Mouse (Mus musculus) heart, embryonic 12.5 days (tissue): ENCODE data around the gene Ptpn7. TPM values are rescaled to one million over a fixed set of nuclear protein-coding genes. Genes with fewer than 3 reads are reported as not detected.
"Not testable (repeated sequence)": the region's sequence is repeated elsewhere in the genome, so short reads cannot be mapped to it uniquely, and the experiment has no call there.

ENCODE experiments used
- ATAC-seq: fragments of 200-750 bp; cut with Nextera tagmentation; 2 replicates; pipeline ENCODE4 v1.8.0; 2017; ENCODE audit warnings: moderate TSS enrichment, moderate library complexity; ENCODE audit not compliant: insufficient number of reproducible peaks, low FRiP score
- H3K27ac ChIP-seq: fragments of 300-500 bp; sonication (generic); 2 replicates; pipeline ENCODE4 v1.5.1; 2016; ENCODE audit warnings: mild to moderate bottlenecking, moderate library complexity; ENCODE audit not compliant: poor library complexity, severe bottlenecking
- H3K27me3 ChIP-seq: fragments of 300-500 bp; sonication (generic); replicated peaks from 2 replicates; pipeline ENCODE4 v1.6.1; 2016; ENCODE audit warnings: mild to moderate bottlenecking, moderate library complexity
- H3K36me3 ChIP-seq: fragments of 300-500 bp; sonication (generic); 2 replicates; pipeline ENCODE4 v1.6.1; 2016; ENCODE audit warnings: mild to moderate bottlenecking, moderate library complexity
- H3K4me1 ChIP-seq: fragments of 300-500 bp; sonication (generic); replicated peaks from 2 replicates; pipeline ENCODE4 v1.6.1; 2016; ENCODE audit warnings: mild to moderate bottlenecking
- H3K4me2 ChIP-seq: fragments of 300-500 bp; sonication (generic); 2 replicates; pipeline ENCODE4 v1.6.1; 2016; ENCODE audit warnings: mild to moderate bottlenecking, moderate library complexity
- H3K4me3 ChIP-seq: fragments of 300-500 bp; sonication (generic); 2 replicates; pipeline ENCODE4 v1.5.1; 2016; ENCODE audit warnings: mild to moderate bottlenecking
- H3K9ac ChIP-seq: fragments of 300-500 bp; sonication (generic); 2 replicates; pipeline ENCODE4 v1.6.1; 2016; ENCODE audit warnings: mild to moderate bottlenecking, moderate library complexity
- H3K9me3 ChIP-seq: fragments of 300-500 bp; sonication (generic); replicated peaks from 2 replicates; pipeline ENCODE4 v1.6.1; 2016; ENCODE audit warnings: mild to moderate bottlenecking, moderate library complexity
- WGBS: fragments of 180-500 bp; shearing (Covaris S2); methylation state at CpG from one replicate; pipeline ENCODE4 v1.1.7; 2016; 5-methylcytosine and 5-hydroxymethylcytosine counted together
- polyA plus RNA-seq: library from polyadenylated mRNA; unstranded; fragments of >200 nt; fragmentation: Nextera tagmentation; extraction: Ambion mirVana; gene quantifications from 2 replicates; pipeline ENCODE4 v1.2.1, GENCODE M21; 2016

The Ptpn7 gene
- polyA plus RNA-seq, 1 experiment from 2014 or later, result 1.4 TPM

- no peak overlapping the region for H3K4me2 ChIP-seq
- no peaks in the 10 kb centered on the region for H3K9me3 ChIP-seq
- no peak overlapping the region for H3K9ac ChIP-seq
- no peak overlapping the region for H3K27ac ChIP-seq
- H3K36me3 ChIP-seq, result no peaks in the 10 kb centered on the region
- peaks cover 33% of the 10 kb centered on the region for H3K4me1 ChIP-seq
- WGBS, result 60% methylated on average over 7 of the region's 7 CpGs
- ATAC-seq, result no peak
- peaks cover 90% of the 10 kb centered on the region for H3K27me3 ChIP-seq
- no peak overlapping the region for H3K4me3 ChIP-seq
These were observed 32.1 kb upstream of the Ptpn7 start for GRCm38 (mm10) chr1:135100400-135100799.

- ATAC-seq, result no peak
- 0% methylated on average over 20 of the region's 40 CpGs for WGBS
These were observed 27.4 kb upstream of the Ptpn7 start, which contains the start of gene Lgr6 for GRCm38 (mm10) chr1:135105124-135105523. Lgr6 (minus strand) TSS chr1:135105276.

DNA sequence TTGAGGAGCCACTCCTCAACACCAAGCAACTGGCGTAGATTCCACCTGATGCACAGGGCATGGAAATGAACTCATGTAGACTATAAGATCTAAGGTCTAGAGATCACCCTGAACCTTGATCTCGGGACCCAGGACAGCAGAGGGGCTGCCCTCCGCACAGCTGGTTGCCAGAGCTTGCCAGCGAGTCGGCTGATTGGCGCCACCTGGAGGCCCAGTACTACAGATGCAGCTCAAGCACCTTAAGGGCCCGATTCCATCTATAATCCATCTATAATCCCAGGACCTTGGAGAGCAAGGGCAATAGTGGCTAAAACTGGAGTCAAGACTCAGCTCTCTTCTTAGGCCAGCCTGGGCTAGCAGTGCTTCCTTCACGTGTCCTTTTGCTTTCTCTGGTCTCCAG is 26.5 kb upstream of the Ptpn7 start:
- 2% methylated on average over 8 of the region's 8 CpGs for WGBS
- no peak for ATAC-seq
- H3K9me3 ChIP-seq, result no peaks in the 10 kb centered on the region
- H3K4me3 ChIP-seq, result 0 out of 2 replicates have a peak overlapping the region, but pooled peaks have one; percentile 52
- peaks cover 7% of the 10 kb centered on the region for H3K4me1 ChIP-seq
- no peaks in the 10 kb centered on the region for H3K36me3 ChIP-seq
- H3K9ac ChIP-seq, result no peak overlapping the region
- peaks cover 79% of the 10 kb centered on the region for H3K27me3 ChIP-seq
- H3K27ac ChIP-seq, result no peak overlapping the region
- peak overlapping the region; percentile 83 for H3K4me2 ChIP-seq

More at GRCm38 (mm10) chr1:135105124-135105523, 27.4 kb upstream of the Ptpn7 start, which contains the start of gene Lgr6:
- H3K9ac ChIP-seq, result peak within 1 kb of the TSS; percentile 65
- H3K36me3 ChIP-seq, result no peaks in the 10 kb centered on the region
- H3K9me3 ChIP-seq, result no peaks in the 10 kb centered on the region
- H3K4me3 ChIP-seq, result peak within 1 kb of the TSS; percentile 52
- H3K27me3 ChIP-seq, result peaks cover 81% of the 10 kb centered on the region
- H3K27ac ChIP-seq, result no peak within 1 kb of the TSS
- peak within 1 kb of the TSS; percentile 83 for H3K4me2 ChIP-seq
- H3K4me1 ChIP-seq, result peaks cover 7% of the 10 kb centered on the region

GRCm38 (mm10) chr1:135108611-135109010 is 23.9 kb upstream of the Ptpn7 start:
- no peak for ATAC-seq
- peaks cover 63% of the 10 kb centered on the region for H3K27me3 ChIP-seq
- no peak overlapping the region for H3K9ac ChIP-seq
- no peaks in the 10 kb centered on the region for H3K36me3 ChIP-seq
- H3K4me1 ChIP-seq, result peaks cover 7% of the 10 kb centered on the region
- H3K9me3 ChIP-seq, result no peaks in the 10 kb centered on the region
- H3K4me3 ChIP-seq, result no peak overlapping the region
- 40% methylated on average over 6 of the region's 6 CpGs for WGBS
- no peak overlapping the region for H3K27ac ChIP-seq
- H3K4me2 ChIP-seq, result no peak overlapping the region

- no peaks in the 10 kb centered on the region for H3K9me3 ChIP-seq
- peaks cover 52% of the 10 kb centered on the region for H3K27me3 ChIP-seq
- no peak overlapping the region for H3K4me3 ChIP-seq
- no peak overlapping the region for H3K4me2 ChIP-seq
- 17% methylated on average over 6 of the region's 6 CpGs for WGBS
- no peak overlapping the region for H3K9ac ChIP-seq
- peaks cover 3% of the 10 kb centered on the region; the same call in 1 of the 2 replicates for H3K4me1 ChIP-seq
- no peak overlapping the region for H3K27ac ChIP-seq
- H3K36me3 ChIP-seq, result no peaks in the 10 kb centered on the region
- ATAC-seq, result no peak
These were observed 22.4 kb upstream of the Ptpn7 start for GRCm38 (mm10) chr1:135110075-135110474.

- not testable (repeated sequence) for H3K27ac ChIP-seq, H3K36me3 ChIP-seq, ATAC-seq, H3K9ac ChIP-seq, H3K4me1 ChIP-seq, H3K9me3 ChIP-seq, H3K4me2 ChIP-seq, H3K4me3 ChIP-seq
- peaks cover 44% of the 10 kb centered on the region for H3K27me3 ChIP-seq
- 58% methylated on average over 5 of the region's 5 CpGs for whole genome bisulfite sequencing
These were observed 21.2 kb upstream of the Ptpn7 start for GRCm38 (mm10) chr1:135111271-135111670.

- no peak for ATAC-seq
- peaks cover 41% of the 10 kb centered on the region for H3K27me3 ChIP-seq
- WGBS, result 11% methylated on average over 8 of the region's 8 CpGs
- no peaks in the 10 kb centered on the region for H3K4me1 ChIP-seq
- H3K4me2 ChIP-seq, result no peak overlapping the region
- no peaks in the 10 kb centered on the region for H3K9me3 ChIP-seq
- no peak overlapping the region for H3K27ac ChIP-seq
- no peak overlapping the region for H3K4me3 ChIP-seq
- no peaks in the 10 kb centered on the region for H3K36me3 ChIP-seq
- H3K9ac ChIP-seq, result no peak overlapping the region
These were observed 19.8 kb upstream of the Ptpn7 start for GRCm38 (mm10) chr1:135112661-135113060.

- WGBS, result 85% methylated on average over 8 of the region's 8 CpGs
- Histone ChIP-seq H3K9me3 (no peaks in the 10 kb centered on the region), H3K36me3 (no peaks in the 10 kb centered on the region), H3K9ac (no peak overlapping the region), H3K4me2 (no peak overlapping the region), H3K27ac (no peak overlapping the region), H3K4me1 (0 out of 2 replicates have a peak, but pooled peaks cover 3% of the 10 kb centered on the region), H3K4me3 (no peak overlapping the region), H3K27me3 (peaks cover 77% of the 10 kb centered on the region)
- ATAC-seq, result no peak
These were observed 7.7 kb upstream of the Ptpn7 start for GRCm38 (mm10) chr1:135124573-135125363.

DNA sequence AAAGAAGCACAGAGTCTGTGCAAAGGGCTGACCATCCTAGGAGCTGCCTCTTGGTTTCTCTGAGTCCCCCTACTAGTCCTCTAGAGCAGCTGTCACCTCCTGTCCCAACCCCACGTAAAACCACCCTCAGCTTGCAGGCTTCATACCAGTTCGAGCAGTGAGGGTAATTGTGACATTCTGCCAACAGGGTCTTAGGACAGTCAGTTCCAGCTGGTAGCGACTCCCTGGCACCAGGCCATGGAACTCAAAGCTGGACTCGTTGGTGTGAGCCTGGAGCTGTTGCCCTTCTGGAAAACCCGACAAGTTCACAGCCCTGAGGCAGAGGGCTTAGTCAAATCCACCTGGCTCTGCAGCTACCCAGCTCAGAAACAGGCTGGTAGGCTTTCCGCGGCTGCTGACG is 6.5 kb upstream of the Ptpn7 start:
- WGBS, result 62% methylated on average over 8 of the region's 8 CpGs
- Histone ChIP-seq H3K9me3 (no peaks in the 10 kb centered on the region), H3K36me3 (no peaks in the 10 kb centered on the region), H3K4me3 (no peak overlapping the region), H3K4me1 (peaks cover 7% of the 10 kb centered on the region), H3K9ac (no peak overlapping the region), H3K4me2 (no peak overlapping the region), H3K27me3 (peaks cover 79% of the 10 kb centered on the region), H3K27ac (no peak overlapping the region)
- ATAC-seq, result no peak

GRCm38 (mm10) chr1:135126443-135127027 is 6.0 kb upstream of the Ptpn7 start:
- no peak overlapping the region for H3K4me2 ChIP-seq
- 57% methylated on average over 4 of the region's 4 CpGs for WGBS
- H3K36me3 ChIP-seq, result no peaks in the 10 kb centered on the region
- H3K27me3 ChIP-seq, result peaks cover 79% of the 10 kb centered on the region
- no peaks in the 10 kb centered on the region for H3K9me3 ChIP-seq
- no peak overlapping the region for H3K4me3 ChIP-seq
- no peak for ATAC-seq
- H3K4me1 ChIP-seq, result peaks cover 12% of the 10 kb centered on the region
- H3K27ac ChIP-seq, result no peak overlapping the region
- H3K9ac ChIP-seq, result no peak overlapping the region

- peaks cover 27% of the 10 kb centered on the region for H3K4me1 ChIP-seq
- no peaks in the 10 kb centered on the region for H3K9me3 ChIP-seq
- H3K36me3 ChIP-seq, result no peaks in the 10 kb centered on the region
- H3K27ac ChIP-seq, result no peak overlapping the region
- no peak for ATAC-seq
- no peak overlapping the region for H3K4me3 ChIP-seq
- peaks cover 76% of the 10 kb centered on the region for H3K27me3 ChIP-seq
- 43% methylated on average over 6 of the region's 6 CpGs for WGBS
- H3K9ac ChIP-seq, result no peak overlapping the region
- no peak overlapping the region for H3K4me2 ChIP-seq
These were observed 4.5 kb upstream of the Ptpn7 start for GRCm38 (mm10) chr1:135128011-135128441.
